Mouse (Mus musculus) C2C12 (cell line): Measurements from ENCODE around the gene Gm14308. TPM values are rescaled to one million over a fixed set of nuclear protein-coding genes. Genes with fewer than 3 reads are reported as not detected.
"Not testable (repeated sequence)": the region's sequence is repeated elsewhere in the genome, so short reads cannot be mapped to it uniquely, and the experiment has no call there.

Experiments
- H3K27me3 ChIP-seq: one replicate; pipeline ENCODE4 v1.6.1; 2011; ENCODE audit not compliant: control insufficient read depth, insufficient read depth, insufficient read length
- H3K36me3 ChIP-seq: one replicate; pipeline ENCODE4 v1.6.1; 2011; ENCODE audit not compliant: control insufficient read depth, insufficient read depth
- H3K4me3 ChIP-seq: one replicate; pipeline ENCODE4 v1.5.1; 2011; ENCODE audit warnings: mild to moderate bottlenecking, control low read depth; ENCODE audit not compliant: poor library complexity, insufficient read depth, severe bottlenecking
- H3K79me2 ChIP-seq: one replicate; pipeline ENCODE4 v1.6.1; 2011; ENCODE audit not compliant: control insufficient read depth, insufficient read depth
- H3K79me3 ChIP-seq: one replicate; pipeline ENCODE4 v1.6.1; 2011; ENCODE audit warnings: low read depth, control low read depth
- H3ac ChIP-seq: one replicate; pipeline ENCODE3; 2011; ENCODE audit warnings: low read depth; ENCODE audit not compliant: control insufficient read depth, insufficient read length
- long read RNA-seq, 2 experiments: library from polyadenylated mRNA; unstranded; transcript quantifications; one replicate each; pipeline ENCODE4 v2.0.0; 2019 to 2020
- polyA plus RNA-seq: library from polyadenylated mRNA; unstranded; fragments of >200 nt; fragmentation: generic; extraction: Trizol; gene quantifications from one replicate; pipeline ENCODE4 v1.2.1, GENCODE M21; 2012; ENCODE audit warnings: missing spikeins

Gene Gm14308
- 0.95 TPM for polyA plus RNA-seq
- long read RNA-seq, experiment 1, partial matches to known transcripts, result 0 of 3 reads
- long read RNA-seq, experiment 1, other reads (novel, unspliced or antisense), result 1 of 3 reads
- long read RNA-seq, experiment 2, transcript Gm14308-203 (4 exons, 1,458 nt), result major isoform, 6 of 6 reads
- long read RNA-seq, experiment 2, partial matches to known transcripts, result 0 of 6 reads
- long read RNA-seq, experiment 2, other reads (novel, unspliced or antisense), result 0 of 6 reads

GRCm38 (mm10) chr2:176636244-176636643, at the start of gene Gm14308:
Gm14308 (minus strand) TSS chr2:176636344.
- H3K79me3 ChIP-seq, H3ac ChIP-seq, H3K36me3 ChIP-seq, H3K4me3 ChIP-seq, H3K79me2 ChIP-seq, H3K27me3 ChIP-seq: not testable (repeated sequence)

- not testable (repeated sequence) for H3K79me3 ChIP-seq, H3K79me2 ChIP-seq, H3ac ChIP-seq, H3K36me3 ChIP-seq, H3K27me3 ChIP-seq, H3K4me3 ChIP-seq
Measured at GRCm38 (mm10) chr2:176670222-176670621, 34.1 kb upstream of the Gm14308 start, which contains the start of gene Zfp973. Zfp973 (plus strand) TSS chr2:176670522.

Other genes with a start within 250 kb of the Gm14308 start
- 0.67 TPM for gene Gm14435, start 212.8 kb downstream of the Gm14308 start, polyA plus RNA-seq
- gene Gm14434, start 149.6 kb downstream of the Gm14308 start, polyA plus RNA-seq, result 5.8 TPM
- gene Zfp967, start 115.3 kb downstream of the Gm14308 start, polyA plus RNA-seq, result not detected
- 1.8 TPM for gene Zfp973, start 34.2 kb upstream of the Gm14308 start, polyA plus RNA-seq
- 7.2 TPM for gene Gm14305, start 72.0 kb upstream of the Gm14308 start, polyA plus RNA-seq
- gene Gm14295, start 162.3 kb upstream of the Gm14308 start, polyA plus RNA-seq, result 7.5 TPM
- not detected for gene Gm14408, start 194.8 kb upstream of the Gm14308 start, polyA plus RNA-seq